Mouse (Mus musculus) megakaryocyte, embryonic 14.5 days (primary cell): Measurements from ENCODE around the gene D630023F18Rik. TPM values are rescaled to one million over a fixed set of nuclear protein-coding genes. Genes with fewer than 3 reads are reported as not detected.

Experiments used
- H3K27me3 ChIP-seq: replicated peaks from 2 replicates; pipeline ENCODE3; 2012; ENCODE audit warnings: inconsistent platforms
- H3K36me3 ChIP-seq: replicated peaks from 2 replicates; pipeline ENCODE3; 2012; ENCODE audit warnings: low read length, inconsistent platforms, mixed read lengths
- H3K4me1 ChIP-seq: 2 replicates; pipeline ENCODE4 v1.6.1; 2012; ENCODE audit warnings: inconsistent platforms
- H3K4me3 ChIP-seq: replicated peaks from 2 replicates; pipeline ENCODE3; 2012; ENCODE audit warnings: moderate library complexity, mild to moderate bottlenecking, inconsistent platforms
- H3K9me3 ChIP-seq: 2 replicates; pipeline ENCODE4 v1.6.1; 2012; ENCODE audit warnings: inconsistent platforms
- FLI1 ChIP-seq: IDR thresholded peaks from 2 replicates; pipeline ENCODE4 v1.6.1; 2012; ENCODE audit warnings: low read length, inconsistent platforms, mixed read lengths
- GATA1 ChIP-seq: IDR thresholded peaks from 3 replicates; pipeline ENCODE4 v1.6.1; 2012; ENCODE audit warnings: mixed read lengths, low read length, inconsistent platforms, borderline replicate concordance
- polyA plus RNA-seq: library from polyadenylated mRNA; stranded (reverse); fragments of >175 nt; gene quantifications from 2 replicates; pipeline ENCODE4 v1.2.3, GENCODE M21; 2012; ENCODE audit warnings: low replicate concordance; ENCODE audit not compliant: insufficient read depth

Gene D630023F18Rik
- polyA plus RNA-seq, result not detected in 2 replicates

- Histone ChIP-seq H3K27me3 (no peaks in the 10 kb centered on the region), H3K9me3 (no peaks in the 10 kb centered on the region), H3K36me3 (no peaks in the 10 kb centered on the region), H3K4me1 (peaks cover 12% of the 10 kb centered on the region), H3K4me3 (peak within 1 kb of the TSS; percentile 88)
- TF ChIP-seq GATA1, result no peak
- TF ChIP-seq FLI1, result no peak
Measured at GRCm38 (mm10) chr1:65122574-65123372, at the start of gene D630023F18Rik. Gene D630023F18Rik (minus strand): TSS chr1:65123214.

GRCm38 (mm10) chr1:65171579-65171978, 48.6 kb upstream of the D630023F18Rik start:
- Histone ChIP-seq H3K4me1 (peaks cover 37% of the 10 kb centered on the region), H3K27me3 (no peaks in the 10 kb centered on the region), H3K9me3 (no peaks in the 10 kb centered on the region), H3K36me3 (peaks cover 95% of the 10 kb centered on the region), H3K4me3 (no peak overlapping the region)
- TF ChIP-seq GATA1 (no peak), FLI1 (no peak)

- TF ChIP-seq GATA1, result no peak
- TF ChIP-seq FLI1, result no peak
- Histone ChIP-seq H3K4me3 (no peak overlapping the region), H3K36me3 (peaks cover 98% of the 10 kb centered on the region)
Measured at GRCm38 (mm10) chr1:65169947-65170346, 46.9 kb upstream of the D630023F18Rik start.

GRCm38 (mm10) chr1:65169536-65169935, 46.5 kb upstream of the D630023F18Rik start:
- Histone ChIP-seq H3K36me3 (peaks cover 99% of the 10 kb centered on the region), H3K4me1 (peaks cover 23% of the 10 kb centered on the region), H3K27me3 (no peaks in the 10 kb centered on the region), H3K4me3 (no peak overlapping the region), H3K9me3 (no peaks in the 10 kb centered on the region)
- TF ChIP-seq GATA1, result no peak
- TF ChIP-seq FLI1, result no peak

More at GRCm38 (mm10) chr1:65169947-65170346, 46.9 kb upstream of the D630023F18Rik start:
- Histone ChIP-seq H3K4me1 (peaks cover 25% of the 10 kb centered on the region), H3K9me3 (no peaks in the 10 kb centered on the region), H3K27me3 (no peaks in the 10 kb centered on the region)

GRCm38 (mm10) chr1:65167496-65167895, 44.5 kb upstream of the D630023F18Rik start:
- TF ChIP-seq GATA1 (no peak), FLI1 (no peak)
- Histone ChIP-seq H3K36me3 (peaks cover 99% of the 10 kb centered on the region), H3K27me3 (no peaks in the 10 kb centered on the region), H3K9me3 (no peaks in the 10 kb centered on the region), H3K4me3 (no peak overlapping the region), H3K4me1 (peaks cover 18% of the 10 kb centered on the region; the same call in 1 of the 2 replicates)

GRCm38 (mm10) chr1:65162210-65162609, 39.2 kb upstream of the D630023F18Rik start:
- peaks cover 3% of the 10 kb centered on the region; the same call in 1 of the 2 replicates for H3K4me1 ChIP-seq
- no peaks in the 10 kb centered on the region for H3K27me3 ChIP-seq
- no peak overlapping the region for H3K4me3 ChIP-seq
- no peaks in the 10 kb centered on the region for H3K9me3 ChIP-seq
- H3K36me3 ChIP-seq, result peaks cover 95% of the 10 kb centered on the region
- TF ChIP-seq GATA1, result no peak
- no peak for TF ChIP-seq FLI1

GRCm38 (mm10) chr1:65156111-65156510, 33.1 kb upstream of the D630023F18Rik start:
- no peaks in the 10 kb centered on the region for H3K9me3 ChIP-seq
- H3K4me3 ChIP-seq, result no peak overlapping the region
- TF ChIP-seq GATA1 (no peak), FLI1 (no peak)
- no peaks in the 10 kb centered on the region for H3K4me1 ChIP-seq
- no peaks in the 10 kb centered on the region for H3K27me3 ChIP-seq
- H3K36me3 ChIP-seq, result peaks cover 43% of the 10 kb centered on the region

- Histone ChIP-seq H3K4me1 (no peaks in the 10 kb centered on the region), H3K36me3 (peaks cover 30% of the 10 kb centered on the region), H3K9me3 (no peaks in the 10 kb centered on the region), H3K27me3 (no peaks in the 10 kb centered on the region), H3K4me3 (no peak overlapping the region)
- TF ChIP-seq GATA1 (no peak), FLI1 (no peak)
Measured at GRCm38 (mm10) chr1:65154814-65155213, 31.8 kb upstream of the D630023F18Rik start.

- TF ChIP-seq FLI1, result no peak
- no peak for TF ChIP-seq GATA1
- H3K9me3 ChIP-seq, result peaks cover 7% of the 10 kb centered on the region
- H3K4me3 ChIP-seq, result no peak overlapping the region
- no peaks in the 10 kb centered on the region for H3K27me3 ChIP-seq
- H3K36me3 ChIP-seq, result no peaks in the 10 kb centered on the region
- peaks cover 3% of the 10 kb centered on the region; the same call in 1 of the 2 replicates for H3K4me1 ChIP-seq
Measured at GRCm38 (mm10) chr1:65147971-65148370, 25.0 kb upstream of the D630023F18Rik start.

- H3K4me1 ChIP-seq, result peaks cover 3% of the 10 kb centered on the region; the same call in 1 of the 2 replicates
- no peaks in the 10 kb centered on the region for H3K27me3 ChIP-seq
- peaks cover 12% of the 10 kb centered on the region for H3K9me3 ChIP-seq
- TF ChIP-seq FLI1, result no peak
- TF ChIP-seq GATA1, result no peak
- no peaks in the 10 kb centered on the region for H3K36me3 ChIP-seq
- H3K4me3 ChIP-seq, result no peak overlapping the region
Measured at GRCm38 (mm10) chr1:65147326-65147725, 24.3 kb upstream of the D630023F18Rik start.
